Mouse (Mus musculus) neural tube, embryonic 12.5 days (tissue): ENCODE data around the gene Chmp4b. TPM values are rescaled to one million over a fixed set of nuclear protein-coding genes. Genes with fewer than 3 reads are reported as not detected.

Experiments used
- ATAC-seq: fragments of 200-750 bp; cut with Nextera tagmentation; 2 replicates; pipeline ENCODE4 v1.8.0; 2017; ENCODE audit warnings: low read depth, mild to moderate bottlenecking, moderate TSS enrichment, moderate library complexity; ENCODE audit not compliant: low FRiP score
- H3K27ac ChIP-seq: fragments of 300-500 bp; sonication (generic); 2 replicates; pipeline ENCODE4 v1.5.1; 2016
- H3K27me3 ChIP-seq: fragments of 300-500 bp; sonication (generic); replicated peaks from 2 replicates; pipeline ENCODE4 v1.6.1; 2016; ENCODE audit warnings: mild to moderate bottlenecking
- H3K36me3 ChIP-seq: fragments of 300-500 bp; sonication (generic); 2 replicates; pipeline ENCODE4 v1.6.1; 2016; ENCODE audit warnings: mild to moderate bottlenecking
- H3K4me1 ChIP-seq: fragments of 300-500 bp; sonication (generic); 2 replicates; pipeline ENCODE4 v1.6.1; 2016
- H3K4me2 ChIP-seq: fragments of 300-500 bp; sonication (generic); replicated peaks from 2 replicates; pipeline ENCODE4 v1.6.1; 2016; ENCODE audit warnings: mild to moderate bottlenecking
- H3K4me3 ChIP-seq: fragments of 300-500 bp; sonication (generic); 2 replicates; pipeline ENCODE4 v1.5.1; 2016
- H3K9ac ChIP-seq: fragments of 300-500 bp; sonication (generic); 2 replicates; pipeline ENCODE4 v1.6.1; 2016; ENCODE audit warnings: mild to moderate bottlenecking
- H3K9me3 ChIP-seq: fragments of 300-500 bp; sonication (generic); 2 replicates; pipeline ENCODE4 v1.6.1; 2016; ENCODE audit warnings: mild to moderate bottlenecking
- WGBS: fragments of 180-500 bp; shearing (Covaris S2); methylation state at CpG from one replicate; pipeline ENCODE4 v1.1.7; 2016; 5-methylcytosine and 5-hydroxymethylcytosine counted together
- polyA plus RNA-seq: library from polyadenylated mRNA; unstranded; fragments of >200 nt; fragmentation: Nextera tagmentation; extraction: Ambion mirVana; gene quantifications from 2 replicates; pipeline ENCODE4 v1.2.1, GENCODE M21; 2016

The Chmp4b gene
- polyA plus RNA-seq, 1 experiment from 2014 or later = 21.8 TPM

DNA sequence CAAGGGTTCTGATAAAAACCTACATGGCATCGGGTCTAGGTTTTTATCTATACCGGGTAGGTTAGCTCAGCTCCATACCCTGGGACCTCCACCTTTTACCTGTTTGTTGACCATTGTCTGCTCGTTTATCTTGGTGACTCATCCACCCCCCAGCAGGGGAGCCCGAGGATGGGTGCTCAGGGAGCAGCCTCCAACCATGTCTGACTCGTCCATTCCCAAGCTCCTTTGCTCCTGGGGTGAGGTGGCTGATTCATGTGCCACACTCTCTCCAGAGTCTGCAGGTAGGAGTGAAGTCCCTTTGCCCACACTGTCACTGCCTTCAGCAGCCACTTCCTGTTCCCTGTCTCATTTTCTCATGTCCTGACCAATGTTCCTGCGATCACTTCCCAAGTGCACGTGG is 84.5 kb downstream of the Chmp4b start:
- WGBS = 85% methylated on average over 7 of the region's 7 CpGs
- Histone ChIP-seq H3K36me3 (no peaks in the 10 kb centered on the region), H3K27me3 (no peaks in the 10 kb centered on the region), H3K4me1 (peaks cover 10% of the 10 kb centered on the region), H3K27ac (no peak overlapping the region), H3K9me3 (no peaks in the 10 kb centered on the region), H3K4me2 (no peak overlapping the region), H3K4me3 (no peak overlapping the region), H3K9ac (no peak overlapping the region)
- no peak for ATAC-seq

DNA sequence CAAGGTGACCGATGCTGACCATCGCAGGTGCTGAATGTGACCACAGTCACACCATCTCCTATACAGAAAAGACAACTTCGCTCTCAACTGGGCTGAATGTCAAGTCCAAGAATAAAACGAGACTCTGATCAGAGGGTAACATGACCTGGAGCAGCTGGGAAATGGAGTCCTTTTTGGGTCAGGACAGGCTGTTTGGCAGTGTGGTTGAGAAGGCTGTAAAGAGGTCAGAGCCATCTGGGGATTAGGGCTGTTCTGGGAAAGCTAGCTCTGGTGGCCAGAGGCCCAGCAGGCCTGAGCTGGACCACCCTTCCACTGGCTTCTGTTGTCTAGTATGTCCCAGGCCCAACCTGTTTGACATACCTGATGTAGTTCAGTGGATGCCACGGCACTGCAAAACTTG is 87.1 kb downstream of the Chmp4b start:
- 92% methylated on average over 5 of the region's 5 CpGs for WGBS
- no peaks in the 10 kb centered on the region for H3K27me3 ChIP-seq
- H3K9me3 ChIP-seq = no peaks in the 10 kb centered on the region
- no peak overlapping the region for H3K4me2 ChIP-seq
- H3K4me1 ChIP-seq = peaks cover 13% of the 10 kb centered on the region
- no peak overlapping the region for H3K4me3 ChIP-seq
- H3K27ac ChIP-seq = no peak overlapping the region
- no peak for ATAC-seq
- H3K9ac ChIP-seq = no peak overlapping the region
- no peaks in the 10 kb centered on the region for H3K36me3 ChIP-seq

DNA sequence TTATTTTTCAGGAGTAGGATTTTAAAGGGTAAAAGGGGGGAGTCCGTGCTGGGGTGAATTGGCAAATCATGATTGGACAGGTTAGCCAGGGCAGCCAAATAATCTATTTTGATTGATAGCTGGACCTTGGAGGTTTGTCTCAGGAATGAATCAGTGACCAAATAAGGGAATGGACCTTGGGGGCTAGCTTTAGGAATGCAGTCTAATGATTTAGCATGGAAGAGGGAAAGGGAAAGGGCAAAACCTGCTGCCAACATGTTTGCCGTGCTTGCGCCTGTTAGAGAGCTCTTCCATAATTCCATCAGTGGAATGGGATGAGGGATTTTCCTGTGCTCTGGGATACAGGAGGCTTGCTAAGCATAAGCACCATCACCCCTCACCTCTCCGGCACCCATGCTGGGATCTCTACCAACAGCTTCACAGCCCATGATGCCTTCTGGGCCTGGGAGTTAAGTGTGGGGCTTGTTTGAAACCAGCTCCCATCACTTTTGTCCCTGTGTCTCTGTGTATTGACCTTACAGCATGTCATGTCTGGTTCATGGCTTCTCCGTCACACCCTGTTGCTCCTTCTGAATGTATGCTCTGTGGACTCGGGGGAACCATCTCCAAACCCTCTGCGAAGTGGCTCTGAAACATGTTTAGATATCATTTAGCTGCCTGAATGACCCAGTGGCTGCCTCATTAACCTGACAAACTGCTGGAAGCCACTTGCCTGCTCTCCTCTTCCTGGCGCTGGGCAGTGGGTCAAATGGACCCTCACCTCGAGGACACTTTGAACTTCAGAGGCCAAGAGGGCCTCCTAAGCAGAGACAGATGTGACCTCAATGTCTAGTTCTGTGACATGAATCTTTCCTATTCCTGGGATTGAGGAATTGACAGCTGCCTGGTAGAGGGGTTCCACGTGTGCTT is 91.7 kb downstream of the Chmp4b start:
- H3K27ac ChIP-seq = no peak overlapping the region
- H3K4me3 ChIP-seq = no peak overlapping the region
- H3K36me3 ChIP-seq = no peaks in the 10 kb centered on the region
- no peak overlapping the region for H3K4me2 ChIP-seq
- H3K9ac ChIP-seq = no peak overlapping the region
- 0 out of 2 replicates have a peak, but pooled peaks cover 3% of the 10 kb centered on the region for H3K4me1 ChIP-seq
- ATAC-seq = no peak
- no peaks in the 10 kb centered on the region for H3K9me3 ChIP-seq
- WGBS = 70% methylated on average over 10 of the region's 10 CpGs
- H3K27me3 ChIP-seq = no peaks in the 10 kb centered on the region

DNA sequence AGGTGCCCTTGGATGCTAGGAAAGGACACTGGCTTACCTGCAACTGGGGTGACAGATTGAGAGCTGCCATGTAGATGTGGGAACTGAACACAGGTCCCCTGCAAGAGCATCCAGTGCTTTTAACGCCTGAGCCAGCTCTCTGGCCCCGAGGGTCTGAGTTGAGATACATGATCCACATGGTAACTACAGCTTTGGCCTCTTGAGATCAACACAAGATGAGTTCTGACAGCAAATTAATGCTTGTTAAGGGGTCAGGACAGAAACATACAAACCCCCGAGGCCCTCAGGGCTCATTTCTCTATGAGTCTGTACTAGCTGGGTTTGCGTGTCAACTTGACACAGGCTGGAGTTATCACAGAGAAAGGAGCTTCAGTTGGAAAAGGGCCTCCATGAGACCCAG is 92.4 kb downstream of the Chmp4b start:
- 70% methylated on average over 4 of the region's 4 CpGs for WGBS
- H3K27me3 ChIP-seq = no peaks in the 10 kb centered on the region
- H3K4me3 ChIP-seq = no peak overlapping the region
- no peak overlapping the region for H3K27ac ChIP-seq
- H3K4me2 ChIP-seq = no peak overlapping the region
- peaks cover 9% of the 10 kb centered on the region; the same call in 1 of the 2 replicates for H3K4me1 ChIP-seq
- no peaks in the 10 kb centered on the region for H3K9me3 ChIP-seq
- H3K36me3 ChIP-seq = no peaks in the 10 kb centered on the region
- H3K9ac ChIP-seq = no peak overlapping the region
- ATAC-seq = no peak

Other genes starting within 250 kb of the Chmp4b start
- 7.3 and 8.6 TPM in 2 replicates for gene Snta1, start 243.6 kb upstream of the Chmp4b start, polyA plus RNA-seq
- gene Cbfa2t2, start 215.2 kb upstream of the Chmp4b start, polyA plus RNA-seq = 62.4 and 67.0 TPM in 2 replicates
- 2.2 and 3.2 TPM in 2 replicates for gene 1700003F12Rik, start 104.6 kb upstream of the Chmp4b start, polyA plus RNA-seq
- 0.47 and 1.0 TPM in 2 replicates for gene Actl10, start 99.9 kb upstream of the Chmp4b start, polyA plus RNA-seq
- 15.6 and 18.2 TPM in 2 replicates for gene Necab3, start 92.8 kb upstream of the Chmp4b start, polyA plus RNA-seq
- gene E2f1, start 81.8 kb upstream of the Chmp4b start, polyA plus RNA-seq = 29.9 and 30.8 TPM in 2 replicates
- gene Pxmp4, start 48.0 kb upstream of the Chmp4b start, polyA plus RNA-seq = 16.5 TPM in 2 replicates
- 0.82 and 1.1 TPM in 2 replicates for gene Zfp341, start 38.4 kb upstream of the Chmp4b start, polyA plus RNA-seq
- gene 4930519P11Rik, start 38.3 kb upstream of the Chmp4b start, polyA plus RNA-seq = 0.46 and 0.58 TPM in 2 replicates
- gene Gm14214, start 118.3 kb downstream of the Chmp4b start, polyA plus RNA-seq = not detected in 2 replicates
- gene Raly, start 139.4 kb downstream of the Chmp4b start, polyA plus RNA-seq = 36.7 and 49.2 TPM in 2 replicates
- 0.89 TPM in 1 of 2 replicates, not detected in the other for gene a, start 139.7 kb downstream of the Chmp4b start, polyA plus RNA-seq
- gene Eif2s2, start 241.2 kb downstream of the Chmp4b start, polyA plus RNA-seq = 83.6 and 88.1 TPM in 2 replicates